Mouse (Mus musculus) testis, adult 2 months (tissue): ENCODE measurements around the gene Rbm33.

Experiments
- CTCF ChIP-seq: fragments of 200-500 bp; IDR thresholded peaks from 2 replicates; pipeline ENCODE4 v1.5.1; 2012; ENCODE audit warnings: low read depth, mild to moderate bottlenecking, inconsistent platforms, low read length, moderate library complexity; ENCODE audit not compliant: control insufficient read depth, insufficient read depth, insufficient replicate concordance
- POLR2A ChIP-seq: fragments of 200-500 bp; IDR thresholded peaks from 2 replicates; pipeline ENCODE4 v1.6.1; 2012; ENCODE audit warnings: low read depth, mild to moderate bottlenecking, inconsistent platforms, low read length, moderate library complexity; ENCODE audit not compliant: control insufficient read depth

GRCm38 (mm10) chr5:28457921-28458641 lies 141.2 kb downstream of the Rbm33 start:
- no peak for TF ChIP-seq CTCF
- no peak for TF ChIP-seq POLR2A
